Mouse (Mus musculus): ENCODE measurements at regions not wholly inside any gene's neighbourhood (a gene's known extent, or its start where the extent isn't known, plus 50 kb on each side); places are given as distances from the start of the nearest gene placed in this dataset.

- Histone ChIP-seq H3K4me3 (ENCODE audit: inconsistent target) (no peak overlapping the region), H3K27ac (no peak overlapping the region), H3K36me3 (ENCODE audit: inconsistent target) (no peaks in the 10 kb centered on the region), H3K79me2 (ENCODE audit: inconsistent target) (no peaks in the 10 kb centered on the region)
- 7% methylated on average over 2 of the region's 2 CpGs for WGBS (ENCODE audit: missing documents)
Measured at GRCm38 (mm10) chr1:137692525-137692924, 483.0 kb downstream of the Ptprc start.

DNA sequence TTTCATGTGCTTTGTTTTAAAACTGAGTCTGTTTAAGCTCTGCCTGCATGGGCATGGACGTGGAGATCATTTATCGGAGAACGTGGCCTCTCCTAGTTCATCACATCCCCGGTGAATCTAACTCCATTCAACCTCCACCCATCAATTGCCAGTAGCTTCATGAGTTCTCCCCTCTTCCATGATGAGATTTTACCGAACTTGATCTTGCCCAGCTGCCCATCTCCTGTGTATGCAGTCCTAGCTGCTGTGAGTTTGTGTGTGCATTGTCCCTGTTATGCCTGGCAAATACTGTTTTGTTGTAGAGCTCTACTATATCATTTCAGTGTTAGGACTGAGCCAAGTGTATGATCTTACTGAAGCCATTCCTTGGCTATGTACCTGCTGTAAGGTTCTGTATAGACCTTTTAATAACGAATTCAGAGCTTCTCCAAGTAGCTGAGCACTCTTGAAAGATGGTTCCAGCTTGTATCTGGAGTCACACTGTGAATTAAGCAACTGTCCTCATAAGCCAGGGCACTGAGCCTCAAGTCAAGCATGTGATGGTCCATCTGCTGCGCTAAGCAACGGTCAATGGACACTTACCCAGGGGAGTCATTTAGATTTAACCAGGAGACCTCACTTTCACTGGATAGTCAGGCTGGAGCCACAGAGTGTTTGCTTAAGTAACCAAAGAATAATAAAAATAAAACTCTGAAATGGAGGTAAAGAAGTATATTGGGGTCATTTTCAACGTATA, 484.5 kb downstream of the Ptprc start:
- WGBS (ENCODE audit: missing documents), result 96% methylated on average over 9 of the region's 9 CpGs
- Histone ChIP-seq H3K27ac (no peak overlapping the region), H3K4me3 (ENCODE audit: inconsistent target) (no peak overlapping the region), H3K36me3 (ENCODE audit: inconsistent target) (no peaks in the 10 kb centered on the region), H3K79me2 (ENCODE audit: inconsistent target) (no peaks in the 10 kb centered on the region)

GRCm38 (mm10) chr1:137670650-137671049, 504.9 kb downstream of the Ptprc start:
- Histone ChIP-seq H3K4me3 (ENCODE audit: inconsistent target) (no peak overlapping the region), H3K79me2 (ENCODE audit: inconsistent target) (no peaks in the 10 kb centered on the region), H3K27ac (no peak overlapping the region), H3K36me3 (ENCODE audit: inconsistent target) (no peaks in the 10 kb centered on the region)
- WGBS (ENCODE audit: missing documents), result 73% methylated on average over 5 of the region's 5 CpGs

- no peaks in the 10 kb centered on the region for H3K36me3 ChIP-seq (ENCODE audit: inconsistent target)
- no peak overlapping the region for H3K27ac ChIP-seq
- H3K4me3 ChIP-seq (ENCODE audit: inconsistent target), result no peak overlapping the region
- no peaks in the 10 kb centered on the region for H3K79me2 ChIP-seq (ENCODE audit: inconsistent target)
- WGBS (ENCODE audit: missing documents), result 90% methylated on average over 3 of the region's 3 CpGs
Measured at GRCm38 (mm10) chr1:137669849-137670248, 505.7 kb downstream of the Ptprc start.

- Histone ChIP-seq H3K79me2 (ENCODE audit: inconsistent target) (no peaks in the 10 kb centered on the region), H3K27ac (no peak overlapping the region), H3K4me3 (ENCODE audit: inconsistent target) (no peak overlapping the region), H3K36me3 (ENCODE audit: inconsistent target) (no peaks in the 10 kb centered on the region)
- 87% methylated on average over 1 of the region's 1 CpGs for WGBS (ENCODE audit: missing documents)
Measured at GRCm38 (mm10) chr1:137658141-137658540, 517.4 kb downstream of the Ptprc start.

- 84% methylated on average over 6 of the region's 6 CpGs for WGBS (ENCODE audit: missing documents)
- no peak overlapping the region for H3K4me3 ChIP-seq (ENCODE audit: inconsistent target)
- no peaks in the 10 kb centered on the region for H3K36me3 ChIP-seq (ENCODE audit: inconsistent target)
- H3K27ac ChIP-seq, result no peak overlapping the region
- H3K79me2 ChIP-seq (ENCODE audit: inconsistent target), result no peaks in the 10 kb centered on the region
Measured at GRCm38 (mm10) chr1:137656900-137657458, 518.5 kb downstream of the Ptprc start.

GRCm38 (mm10) chr1:137654171-137654570, 521.3 kb downstream of the Ptprc start:
- Histone ChIP-seq H3K4me3 (ENCODE audit: inconsistent target) (no peak overlapping the region), H3K36me3 (ENCODE audit: inconsistent target) (no peaks in the 10 kb centered on the region), H3K79me2 (ENCODE audit: inconsistent target) (no peaks in the 10 kb centered on the region), H3K27ac (no peak overlapping the region)
- WGBS (ENCODE audit: missing documents), result 87% methylated on average over 4 of the region's 4 CpGs

- H3K79me2 ChIP-seq (ENCODE audit: inconsistent target), result no peaks in the 10 kb centered on the region
Measured at GRCm38 (mm10) chr1:137653495-137653894, 522.0 kb downstream of the Ptprc start.

DNA sequence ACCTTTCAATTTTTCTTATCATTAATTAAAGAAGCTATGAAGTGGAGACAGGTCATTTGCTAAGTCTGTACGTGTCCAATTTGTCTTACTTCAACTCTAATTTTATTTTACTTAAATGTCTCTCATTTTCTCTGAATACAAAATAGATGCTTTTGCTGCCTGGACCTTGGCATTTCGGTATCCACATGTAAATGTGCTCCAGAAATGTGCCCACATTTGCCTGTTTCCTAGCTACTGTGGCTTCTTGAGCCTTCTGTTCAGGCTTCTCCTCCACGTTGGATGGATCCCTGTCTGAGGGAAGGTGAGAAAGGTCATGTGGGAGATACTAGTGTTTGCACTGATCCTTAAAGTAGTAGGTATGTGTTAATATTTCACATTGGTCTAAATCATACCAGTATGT, 524.9 kb downstream of the Ptprc start:
- 73% methylated on average over 3 of the region's 3 CpGs for WGBS (ENCODE audit: missing documents)
- no peaks in the 10 kb centered on the region for H3K79me2 ChIP-seq (ENCODE audit: inconsistent target)

More at GRCm38 (mm10) chr1:137653495-137653894, 522.0 kb downstream of the Ptprc start:
- 90% methylated on average over 5 of the region's 5 CpGs for WGBS (ENCODE audit: missing documents)
- no peak overlapping the region for H3K27ac ChIP-seq
- H3K4me3 ChIP-seq (ENCODE audit: inconsistent target), result no peak overlapping the region
- no peaks in the 10 kb centered on the region for H3K36me3 ChIP-seq (ENCODE audit: inconsistent target)

GRCm38 (mm10) chr1:137650082-137650481, 525.4 kb downstream of the Ptprc start:
- H3K36me3 ChIP-seq (ENCODE audit: inconsistent target), result no peaks in the 10 kb centered on the region
- WGBS (ENCODE audit: missing documents), result 17% methylated on average over 2 of the region's 2 CpGs
- no peaks in the 10 kb centered on the region for H3K79me2 ChIP-seq (ENCODE audit: inconsistent target)
- no peak overlapping the region for H3K4me3 ChIP-seq (ENCODE audit: inconsistent target)
- H3K27ac ChIP-seq, result no peak overlapping the region

More for the DNA sequence above, 524.9 kb downstream of the Ptprc start:
- Histone ChIP-seq H3K4me3 (ENCODE audit: inconsistent target) (no peak overlapping the region), H3K27ac (no peak overlapping the region), H3K36me3 (ENCODE audit: inconsistent target) (no peaks in the 10 kb centered on the region)

DNA sequence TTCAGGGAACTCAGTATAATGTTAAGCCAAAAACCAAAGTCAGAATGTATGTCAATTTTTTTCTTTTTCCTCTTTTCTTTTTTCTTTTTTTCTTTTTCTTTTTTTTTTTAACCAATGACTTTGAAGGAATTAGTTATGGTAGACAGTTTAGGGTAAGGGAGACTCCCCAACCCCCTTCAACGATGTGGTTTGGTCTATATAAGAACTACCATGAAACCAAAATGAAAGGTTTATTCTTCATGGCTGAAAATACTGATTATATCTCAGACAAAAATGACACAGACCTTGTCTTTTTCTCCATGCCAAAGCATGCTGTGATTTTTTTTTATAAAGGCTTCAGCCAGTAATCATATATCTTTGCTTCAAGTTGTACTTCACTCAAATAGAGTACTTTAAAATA, 526.7 kb downstream of the Ptprc start:
- Histone ChIP-seq H3K36me3 (ENCODE audit: inconsistent target) (no peaks in the 10 kb centered on the region), H3K79me2 (ENCODE audit: inconsistent target) (no peaks in the 10 kb centered on the region), H3K4me3 (ENCODE audit: inconsistent target) (no peak overlapping the region), H3K27ac (no peak overlapping the region)
- 89% methylated on average over 1 of the region's 1 CpGs for WGBS (ENCODE audit: missing documents)

DNA sequence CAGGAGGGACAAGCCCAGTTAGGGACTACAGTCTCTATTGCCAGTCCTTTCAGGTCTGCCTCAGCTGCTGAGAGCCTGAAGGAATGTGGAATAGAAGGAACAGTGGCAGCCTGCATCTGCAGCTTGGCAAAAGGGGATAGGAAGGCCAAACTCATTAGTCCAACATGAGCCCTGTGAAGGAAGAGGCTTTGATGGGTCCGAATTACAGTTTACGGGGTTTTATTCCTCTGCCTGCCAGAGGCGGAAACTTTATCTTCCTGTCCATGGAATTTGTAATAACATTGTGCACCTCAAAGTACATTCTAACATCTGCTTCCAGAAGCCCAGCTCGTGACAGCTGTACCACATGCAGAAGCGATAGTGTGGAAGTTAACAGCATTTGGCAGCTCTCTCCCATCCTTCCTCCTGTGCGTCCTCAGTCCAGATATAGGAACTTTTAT, 530.9 kb downstream of the Ptprc start:
- Histone ChIP-seq H3K79me2 (ENCODE audit: inconsistent target) (no peaks in the 10 kb centered on the region), H3K4me3 (ENCODE audit: inconsistent target) (no peak overlapping the region), H3K27ac (no peak overlapping the region), H3K36me3 (ENCODE audit: inconsistent target) (no peaks in the 10 kb centered on the region)
- WGBS (ENCODE audit: missing documents), result 90% methylated on average over 6 of the region's 6 CpGs

DNA sequence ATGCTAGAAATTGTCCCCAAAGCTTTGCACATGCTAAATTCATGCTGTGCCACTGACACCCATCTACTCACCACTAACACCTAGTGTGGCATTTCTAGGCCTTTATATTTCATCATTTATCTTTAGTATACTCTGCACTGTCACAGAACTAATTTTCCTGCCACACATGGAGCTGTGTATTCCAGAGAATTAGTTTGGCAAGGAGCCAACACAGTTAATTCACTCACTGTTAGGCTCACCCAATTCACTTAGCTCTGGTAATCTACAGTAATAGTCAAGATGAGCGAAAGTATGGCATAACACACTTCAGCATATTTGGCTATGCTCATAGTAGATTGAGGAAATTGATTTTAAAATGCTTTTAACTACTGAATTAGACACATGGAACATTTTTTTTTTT, 532.0 kb downstream of the Ptprc start:
- H3K4me3 ChIP-seq (ENCODE audit: inconsistent target), result no peak overlapping the region
- H3K27ac ChIP-seq, result no peak overlapping the region
- H3K36me3 ChIP-seq (ENCODE audit: inconsistent target), result no peaks in the 10 kb centered on the region
- H3K79me2 ChIP-seq (ENCODE audit: inconsistent target), result no peaks in the 10 kb centered on the region
- WGBS (ENCODE audit: missing documents), result 100% methylated on average over 1 of the region's 1 CpGs

DNA sequence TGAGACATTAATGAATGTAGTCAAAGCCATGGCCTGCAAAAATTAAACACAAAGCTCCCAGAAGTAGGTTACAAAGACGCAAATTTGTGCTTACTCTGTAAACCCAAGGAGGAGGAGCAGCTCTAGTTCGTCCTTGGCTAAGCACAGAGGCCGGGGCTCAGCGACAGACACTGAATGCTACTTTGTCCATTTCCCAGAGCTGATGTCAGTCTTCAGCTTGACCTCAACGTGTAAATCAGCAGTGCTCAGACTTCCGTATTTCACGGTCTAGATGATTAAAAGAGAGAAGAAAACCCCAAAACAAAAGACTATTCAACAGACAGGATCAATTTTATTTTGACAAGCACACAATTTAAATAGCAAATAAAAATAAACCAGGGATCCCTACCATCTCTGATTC, 534.7 kb downstream of the Ptprc start:
- H3K4me3 ChIP-seq (ENCODE audit: inconsistent target), result no peak overlapping the region
- H3K27ac ChIP-seq, result no peak overlapping the region
- no peaks in the 10 kb centered on the region for H3K36me3 ChIP-seq (ENCODE audit: inconsistent target)
- no peaks in the 10 kb centered on the region for H3K79me2 ChIP-seq (ENCODE audit: inconsistent target)
- 62% methylated on average over 7 of the region's 7 CpGs for WGBS (ENCODE audit: missing documents)

- 82% methylated on average over 3 of the region's 3 CpGs for WGBS (ENCODE audit: missing documents)
- Histone ChIP-seq H3K79me2 (ENCODE audit: inconsistent target) (no peaks in the 10 kb centered on the region), H3K4me3 (ENCODE audit: inconsistent target) (no peak overlapping the region), H3K36me3 (ENCODE audit: inconsistent target) (no peaks in the 10 kb centered on the region), H3K27ac (no peak overlapping the region)
Measured at GRCm38 (mm10) chr1:137636947-137637346, 538.6 kb downstream of the Ptprc start.
